Mouse (Mus musculus) G1E (cell line): ENCODE results near the gene Foxd2. TPM values are rescaled to one million over a fixed set of nuclear protein-coding genes. Genes with fewer than 3 reads are reported as not detected.

ENCODE experiments used
- ATAC-seq: 2 replicates; pipeline ENCODE4 v1.8.0; 2016; ENCODE audit warnings: mild to moderate bottlenecking; ENCODE audit not compliant: insufficient number of reproducible peaks, poor library complexity, low FRiP score, severe bottlenecking; ENCODE audit errors: extremely low read depth
- DNase-seq: peaks from one replicate; pipeline ENCODE4 v3.0.0; 2012; ENCODE audit warnings: low spot score
- H3K27me3 ChIP-seq: 2 replicates; pipeline ENCODE4 v1.6.1; 2012; ENCODE audit warnings: mild to moderate bottlenecking, low read length, inconsistent platforms; ENCODE audit not compliant: insufficient read depth
- H3K36me3 ChIP-seq: replicated peaks from 2 replicates; pipeline ENCODE3; 2012; ENCODE audit warnings: mild to moderate bottlenecking, inconsistent platforms
- H3K4me1 ChIP-seq: 2 replicates; pipeline ENCODE4 v1.6.1; 2012; ENCODE audit warnings: low read depth, low read length, inconsistent platforms, mixed read lengths; ENCODE audit not compliant: insufficient read depth
- H3K4me3 ChIP-seq: 2 replicates; pipeline ENCODE4 v1.5.1; 2012; ENCODE audit warnings: low read depth, mild to moderate bottlenecking, inconsistent platforms, low read length, moderate library complexity, mixed read lengths
- H3K9me3 ChIP-seq: replicated peaks from 2 replicates; pipeline ENCODE4 v1.6.1; 2012; ENCODE audit warnings: inconsistent platforms
- CTCF ChIP-seq: IDR thresholded peaks from 2 replicates; pipeline ENCODE4 v1.5.1; 2012; ENCODE audit warnings: low read depth, low read length, inconsistent platforms, mixed read lengths
- GATA1 ChIP-seq: IDR thresholded peaks from 2 replicates; pipeline ENCODE4 v1.6.1; 2012; ENCODE audit warnings: borderline replicate concordance, low read length, inconsistent platforms, mixed read lengths
- GATA2 ChIP-seq: IDR thresholded peaks from 2 replicates; pipeline ENCODE4 v1.6.1; 2012; ENCODE audit warnings: low read depth, low read length, inconsistent platforms, borderline replicate concordance
- POLR2AphosphoS5 ChIP-seq: IDR thresholded peaks from 2 replicates; pipeline ENCODE4 v1.6.1; 2012; ENCODE audit warnings: low read depth, low read length, inconsistent platforms; ENCODE audit not compliant: insufficient replicate concordance
- TAL1 ChIP-seq: conservative IDR thresholded peaks from 2 replicates; pipeline ENCODE4 v1.6.1; 2012; ENCODE audit warnings: low read depth, low read length, inconsistent platforms, mixed read lengths
- polyA plus RNA-seq: library from polyadenylated mRNA; stranded (reverse); fragments of >175 nt; gene quantifications from 2 replicates; pipeline ENCODE4 v1.2.3, GENCODE M21; 2012
- total RNA-seq, 2 experiments: library from RNA; stranded (forward) in 1 of 2; stranded (reverse) in 1 of 2; fragments of 200-1000 nt in 1 of 2; fragments of >200 nt in 1 of 2; fragmentation: Nextera tagmentation in 1 of 2; gene quantifications; 2 replicates each; pipeline ENCODE4 v1.2.3; 2014 to 2017

Foxd2 gene
- total and polyA plus RNA-seq, 3 experiments, result 0.38 to 2.1 (median 0.60) TPM

DNA sequence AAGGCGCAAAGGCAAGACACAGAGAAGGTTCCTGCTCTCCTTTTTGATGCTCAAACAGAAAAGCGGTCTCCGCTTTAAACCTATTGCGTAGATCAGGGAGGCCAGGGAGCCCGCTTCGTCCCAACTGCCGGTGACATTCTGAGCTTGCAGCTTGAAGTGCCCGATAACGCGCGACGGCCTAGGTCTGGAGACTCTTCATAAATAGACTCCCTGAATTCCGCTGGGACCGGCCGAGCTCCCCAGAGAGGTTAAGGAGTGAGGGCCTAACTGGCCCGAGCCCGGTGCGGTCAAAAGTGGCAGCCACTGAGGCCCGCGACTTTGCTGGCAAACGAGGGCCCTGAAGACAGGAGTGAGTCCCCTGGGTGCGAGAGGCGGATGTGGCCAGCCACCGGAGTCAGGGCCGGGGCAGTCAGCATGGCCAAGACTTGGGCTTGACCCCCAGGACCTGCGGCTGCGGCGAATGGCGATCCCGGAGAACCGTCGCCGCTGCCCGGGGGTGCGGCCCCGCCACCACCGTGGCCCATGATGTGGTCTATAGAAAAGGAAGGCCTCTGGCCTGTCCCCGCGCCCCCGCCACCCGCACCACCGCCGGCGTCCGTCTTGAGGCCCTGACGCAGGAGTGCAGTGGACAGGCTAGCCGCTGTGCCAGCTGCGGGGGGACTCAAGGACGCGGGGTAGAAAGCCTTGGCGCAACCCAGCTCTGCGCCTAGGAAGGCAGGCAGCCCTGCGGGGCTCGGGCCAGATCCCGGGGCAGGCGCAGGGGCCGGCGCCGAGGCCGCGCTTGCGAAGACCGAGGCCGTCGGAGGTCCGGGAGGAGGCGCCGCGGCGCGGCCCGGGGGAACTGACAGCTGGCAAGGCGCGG is 1.4 kb downstream of the Foxd2 start:
- peaks cover 2% of the 10 kb centered on the region for H3K36me3 ChIP-seq
- peaks cover 27% of the 10 kb centered on the region for H3K9me3 ChIP-seq
- H3K4me3 ChIP-seq, result peak overlapping the region; percentile 75; the same call in 1 of the 2 replicates
- DNase-seq (no peak), ATAC-seq (no peak)
- H3K27me3 ChIP-seq, result peaks cover 9% of the 10 kb centered on the region; the same call in 1 of the 2 replicates
- peaks cover 10% of the 10 kb centered on the region for H3K4me1 ChIP-seq
- TF ChIP-seq GATA1 (no peak), POLR2AphosphoS5 (no peak), GATA2 (no peak), CTCF (no peak), TAL1 (no peak)

DNA sequence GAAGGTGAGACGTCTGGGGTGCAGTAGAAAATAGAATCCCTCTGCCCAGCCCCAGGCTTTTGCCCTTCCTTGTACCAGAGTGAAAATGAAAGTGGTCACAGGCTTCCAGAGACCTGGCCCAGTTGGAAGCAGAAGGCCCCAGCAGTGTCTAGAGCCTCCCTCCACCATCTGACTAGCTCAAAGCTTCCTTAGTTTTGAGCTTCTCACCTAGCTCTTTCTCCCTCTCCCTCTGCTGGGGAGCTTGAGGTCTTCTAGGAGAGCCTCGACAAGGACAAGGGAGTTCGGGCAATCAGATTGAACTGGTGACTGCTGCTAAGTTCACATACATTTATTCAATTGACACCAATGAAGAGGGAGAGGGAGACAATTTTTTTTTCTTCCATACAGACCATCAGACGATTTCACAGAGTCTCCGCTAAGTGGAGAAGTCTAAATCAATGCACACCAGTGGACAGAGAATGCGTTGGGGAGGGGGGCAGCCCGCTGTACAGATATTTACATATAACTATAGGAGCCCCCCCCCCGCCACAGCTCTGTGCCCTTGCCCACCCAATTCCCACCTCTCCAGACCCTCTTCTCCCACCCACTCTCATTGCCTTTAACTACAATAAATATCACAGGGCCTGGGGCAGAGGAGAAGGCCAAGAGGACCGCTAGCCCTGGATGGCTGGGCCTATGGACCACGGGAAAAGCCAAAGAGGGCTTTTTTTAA is 2.5 kb downstream of the Foxd2 start:
- DNase-seq, result no peak
- H3K9me3 ChIP-seq, result peaks cover 27% of the 10 kb centered on the region
- no peaks in the 10 kb centered on the region for H3K36me3 ChIP-seq
- H3K4me3 ChIP-seq, result no peak overlapping the region
- no peak for ATAC-seq
- peaks cover 17% of the 10 kb centered on the region; the same call in 1 of the 2 replicates for H3K27me3 ChIP-seq
- TF ChIP-seq CTCF (no peak), GATA2 (no peak), GATA1 (no peak), POLR2AphosphoS5 (no peak), TAL1 (no peak)
- peaks cover 10% of the 10 kb centered on the region for H3K4me1 ChIP-seq

DNA sequence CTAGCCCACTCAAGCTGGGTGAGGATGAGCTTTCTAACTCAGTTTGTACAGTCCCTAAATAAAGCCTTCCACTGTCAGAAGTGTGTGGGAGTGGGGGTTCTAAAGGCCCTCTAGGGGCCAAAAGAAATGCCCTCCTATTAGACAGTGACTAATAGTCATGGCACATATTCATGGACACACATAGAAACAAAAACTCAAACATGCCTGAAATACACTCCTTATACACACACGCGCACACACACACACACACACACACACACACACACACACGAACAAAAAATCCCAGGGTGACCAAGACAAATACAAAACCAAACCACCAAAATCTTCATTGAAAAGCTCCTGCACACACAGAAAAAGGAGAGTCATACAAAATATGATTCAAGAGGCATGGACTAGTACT is 3.2 kb downstream of the Foxd2 start:
- DNase-seq, result no peak
- Histone ChIP-seq H3K4me3 (no peak overlapping the region), H3K36me3 (no peaks in the 10 kb centered on the region), H3K4me1 (peaks cover 8% of the 10 kb centered on the region), H3K27me3 (peaks cover 17% of the 10 kb centered on the region; the same call in 1 of the 2 replicates), H3K9me3 (peaks cover 27% of the 10 kb centered on the region)
- ATAC-seq, result no peak
- no peak for TF ChIP-seq TAL1
- TF ChIP-seq CTCF, result no peak
- TF ChIP-seq GATA1, result no peak
- no peak for TF ChIP-seq POLR2AphosphoS5
- TF ChIP-seq GATA2, result no peak

DNA sequence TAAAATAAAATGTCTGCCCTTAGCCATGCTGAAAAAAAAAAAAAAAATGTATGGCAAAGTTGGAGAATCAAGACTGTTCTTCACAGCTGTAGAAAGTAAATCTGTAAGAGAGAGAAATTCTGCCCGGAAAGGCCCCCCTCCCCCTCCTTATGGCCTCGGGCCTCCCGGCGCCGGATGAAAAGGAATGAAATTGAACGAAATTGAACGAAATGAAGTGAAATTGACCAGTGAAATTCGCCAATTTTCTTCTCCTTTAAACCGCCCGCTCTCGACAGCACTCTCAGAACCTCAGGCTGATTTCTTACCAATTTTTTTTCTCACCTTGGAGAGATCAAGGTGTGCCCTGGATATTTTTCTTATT is 5.3 kb downstream of the Foxd2 start:
- no peak for DNase-seq
- H3K4me1 ChIP-seq, result no peaks in the 10 kb centered on the region; the same call in 1 of the 2 replicates
- no peaks in the 10 kb centered on the region for H3K36me3 ChIP-seq
- peaks cover 17% of the 10 kb centered on the region; the same call in 1 of the 2 replicates for H3K27me3 ChIP-seq
- no peak overlapping the region for H3K4me3 ChIP-seq
- peaks cover 17% of the 10 kb centered on the region for H3K9me3 ChIP-seq
- TF ChIP-seq POLR2AphosphoS5 (no peak), TAL1 (no peak), CTCF (no peak), GATA1 (no peak), GATA2 (no peak)
- ATAC-seq, result no peak

DNA sequence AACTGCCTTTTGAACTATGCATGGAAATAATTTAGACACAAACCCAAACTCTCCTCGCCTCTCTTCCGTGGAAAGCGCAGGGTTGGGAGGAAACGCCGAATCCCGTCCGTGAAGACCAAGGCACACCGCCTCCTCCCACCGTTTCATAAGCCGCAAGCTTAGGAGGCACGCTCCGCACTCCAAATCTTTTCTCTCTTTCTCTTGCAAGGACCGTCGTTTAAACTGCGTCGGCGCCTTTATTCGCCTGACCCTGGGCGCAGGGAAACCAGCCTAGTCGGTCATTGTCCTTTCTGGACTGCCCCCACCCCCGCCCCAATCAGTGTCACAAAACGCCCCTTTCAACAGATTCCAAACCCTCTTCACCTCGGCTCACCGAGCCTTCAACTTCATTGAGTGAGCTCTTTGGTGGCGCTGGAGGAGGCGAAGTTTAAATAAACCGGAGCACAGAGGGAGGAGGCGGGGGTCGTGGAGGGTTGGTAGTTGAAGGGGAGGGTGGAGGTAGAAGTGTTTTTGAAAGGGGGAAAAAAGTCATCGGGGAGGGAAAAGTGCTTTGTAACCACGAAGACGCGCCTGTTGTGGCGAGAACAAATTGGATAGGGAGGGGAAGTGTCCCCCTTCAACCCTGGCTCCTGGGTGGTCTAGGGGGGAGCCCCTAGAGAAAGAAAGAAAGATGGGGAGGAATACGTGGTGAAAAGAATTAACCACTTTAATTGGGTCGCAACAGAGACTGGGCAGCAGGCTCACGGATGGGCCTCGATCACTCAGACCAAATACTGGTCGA is 5.8 kb downstream of the Foxd2 start:
- ATAC-seq, result no peak
- Histone ChIP-seq H3K4me3 (no peak overlapping the region), H3K9me3 (peaks cover 11% of the 10 kb centered on the region), H3K27me3 (peaks cover 17% of the 10 kb centered on the region; the same call in 1 of the 2 replicates), H3K36me3 (no peaks in the 10 kb centered on the region), H3K4me1 (no peaks in the 10 kb centered on the region)
- TF ChIP-seq CTCF, result no peak
- no peak for TF ChIP-seq POLR2AphosphoS5
- TF ChIP-seq GATA1, result no peak
- TF ChIP-seq GATA2, result no peak
- no peak for TF ChIP-seq TAL1
- DNase-seq, result no peak
